Mouse (Mus musculus): ENCODE results near the gene Apoa5.
"Not testable (repeated sequence)": the region's sequence is repeated elsewhere in the genome, so short reads cannot be mapped to it uniquely, and the experiment has no call there.

The Apoa5 gene

DNA sequence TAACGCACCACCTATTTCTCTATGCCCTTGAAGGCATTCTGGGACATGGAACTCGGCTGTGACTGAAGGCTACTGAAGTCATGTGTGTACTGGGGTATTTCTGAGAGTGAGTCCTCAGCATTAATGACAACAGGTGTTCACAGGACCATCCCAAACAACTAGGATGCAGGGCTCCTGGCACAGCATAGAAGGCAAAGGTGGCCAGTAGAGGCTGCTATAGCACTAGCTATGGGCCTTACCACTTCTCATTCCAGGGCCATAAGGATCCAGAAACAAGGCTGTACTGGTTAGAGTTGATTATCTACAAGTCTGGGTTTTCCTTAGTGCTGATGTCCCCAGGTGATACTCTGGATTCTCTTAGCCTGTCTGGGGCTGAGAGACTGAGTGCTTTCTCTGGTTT, 46.5 kb downstream of the Apoa5 start:
- peaks cover 17% of the 10 kb centered on the region for H3K27me3 ChIP-seq (ENCODE audit: insufficient read depth, low read length)
- H3K9me3 ChIP-seq (ENCODE audit: low read length) = peaks cover 7% of the 10 kb centered on the region
- TF ChIP-seq POU5F1 (IDR thresholded peaks at IDR 0.05; ENCODE audit: borderline replicate concordance, low read length) (no peak), CTCF (conservative IDR thresholded peaks at IDR 0.05; ENCODE audit: low read length) (no peak), NANOG (IDR thresholded peaks at IDR 0.05; ENCODE audit: borderline replicate concordance, low read length) (no peak)

DNA sequence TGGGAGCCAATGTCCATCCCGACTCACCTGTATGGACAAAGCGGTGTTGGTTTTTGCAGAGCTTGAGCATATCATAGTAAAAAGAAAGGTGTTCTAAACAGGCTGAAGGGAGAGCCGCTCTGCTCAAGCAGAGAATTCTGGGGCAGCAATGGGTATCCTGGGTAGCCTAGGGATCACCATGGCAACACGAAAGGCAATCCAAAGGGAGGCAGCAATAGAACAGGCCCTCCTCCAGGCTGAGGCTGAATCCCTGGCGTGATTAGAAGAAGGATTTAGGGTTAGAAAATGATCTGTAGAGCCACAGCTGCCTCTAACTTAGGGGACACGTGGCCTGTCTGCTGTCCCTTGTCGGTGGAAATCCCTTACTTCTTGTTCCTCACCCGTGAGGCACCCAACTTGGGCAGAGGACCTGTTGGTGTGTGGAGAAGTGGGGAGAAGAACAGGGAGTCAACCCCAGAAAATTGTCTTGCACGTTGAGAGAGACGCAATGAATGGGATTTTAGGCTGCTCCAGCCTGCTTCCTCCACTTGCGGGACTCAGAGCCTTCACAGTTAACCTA, 47.5 kb downstream of the Apoa5 start:
- no peak overlapping the region for H3K4me3 ChIP-seq (replicated peaks; ENCODE audit: low read length)
- peaks cover 13% of the 10 kb centered on the region for H3K9me3 ChIP-seq (ENCODE audit: low read length)
- peaks cover 24% of the 10 kb centered on the region for H3K4me1 ChIP-seq (replicated peaks; ENCODE audit: low read depth, low read length)
- TF ChIP-seq CTCF (conservative IDR thresholded peaks at IDR 0.05; ENCODE audit: low read length) = no peak
- no peak for TF ChIP-seq POU5F1 (IDR thresholded peaks at IDR 0.05; ENCODE audit: borderline replicate concordance, low read length)
- TF ChIP-seq NANOG (IDR thresholded peaks at IDR 0.05; ENCODE audit: borderline replicate concordance, low read length) = no peak
- H3K36me3 ChIP-seq (ENCODE audit: insufficient read depth, low read length) = no peaks in the 10 kb centered on the region
- H3K27me3 ChIP-seq (ENCODE audit: insufficient read depth, low read length) = peaks cover 14% of the 10 kb centered on the region; the same call in 1 of the 2 replicates

More for the DNA sequence above, 46.5 kb downstream of the Apoa5 start:
- peaks cover 24% of the 10 kb centered on the region for H3K4me1 ChIP-seq (replicated peaks; ENCODE audit: low read depth, low read length)
- H3K36me3 ChIP-seq (ENCODE audit: insufficient read depth, low read length) = no peaks in the 10 kb centered on the region
- H3K4me3 ChIP-seq (replicated peaks; ENCODE audit: low read length) = no peak overlapping the region

- TF ChIP-seq NANOG (IDR thresholded peaks at IDR 0.05; ENCODE audit: borderline replicate concordance, low read length) (no peak), POU5F1 (IDR thresholded peaks at IDR 0.05; ENCODE audit: borderline replicate concordance, low read length) (no peak), CTCF (conservative IDR thresholded peaks at IDR 0.05; ENCODE audit: low read length) (no peak)
- H3K27me3 ChIP-seq (ENCODE audit: insufficient read depth, low read length) = peaks cover 16% of the 10 kb centered on the region
- H3K9me3 ChIP-seq (ENCODE audit: low read length) = peaks cover 13% of the 10 kb centered on the region
- peaks cover 24% of the 10 kb centered on the region for H3K4me1 ChIP-seq (replicated peaks; ENCODE audit: low read depth, low read length)
- no peak overlapping the region for H3K4me3 ChIP-seq (replicated peaks; ENCODE audit: low read length)
- H3K36me3 ChIP-seq (ENCODE audit: insufficient read depth, low read length) = no peaks in the 10 kb centered on the region
Measured at GRCm38 (mm10) chr9:46316388-46316787, 48.0 kb downstream of the Apoa5 start.

GRCm38 (mm10) chr9:46316909-46317308, 48.5 kb downstream of the Apoa5 start:
- H3K4me1 ChIP-seq (replicated peaks; ENCODE audit: low read depth, low read length) = peaks cover 24% of the 10 kb centered on the region
- no peak overlapping the region for H3K4me3 ChIP-seq (replicated peaks; ENCODE audit: low read length)

DNA sequence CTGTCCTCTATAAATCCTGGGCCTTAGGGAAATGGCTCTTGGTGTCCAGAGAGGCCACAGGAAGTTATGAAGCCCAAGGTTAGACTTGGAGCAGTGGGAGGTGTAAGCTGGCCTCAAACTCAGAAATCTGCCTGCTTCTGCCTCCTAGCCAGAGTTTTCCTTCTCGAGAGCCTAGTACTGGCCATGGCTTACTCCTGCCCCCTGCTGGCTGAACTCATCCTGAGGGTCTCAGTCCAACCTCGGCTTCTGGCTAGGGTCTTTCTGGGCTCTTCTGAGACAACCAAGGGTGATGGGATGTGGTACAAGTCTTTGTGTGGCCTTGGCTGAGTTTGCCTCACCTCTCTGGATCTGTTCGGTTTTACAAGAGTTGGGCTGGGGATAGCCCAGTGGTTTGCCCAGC, 49.5 kb downstream of the Apoa5 start:
- no peaks in the 10 kb centered on the region for H3K36me3 ChIP-seq (ENCODE audit: insufficient read depth, low read length)
- peaks cover 13% of the 10 kb centered on the region for H3K9me3 ChIP-seq (ENCODE audit: low read length)
- H3K4me3 ChIP-seq (replicated peaks; ENCODE audit: low read length) = no peak overlapping the region
- H3K4me1 ChIP-seq (replicated peaks; ENCODE audit: low read depth, low read length) = peaks cover 24% of the 10 kb centered on the region
- H3K27me3 ChIP-seq (ENCODE audit: insufficient read depth, low read length) = peaks cover 26% of the 10 kb centered on the region
- TF ChIP-seq NANOG (IDR thresholded peaks at IDR 0.05; ENCODE audit: borderline replicate concordance, low read length) (no peak), POU5F1 (IDR thresholded peaks at IDR 0.05; ENCODE audit: borderline replicate concordance, low read length) (no peak), CTCF (conservative IDR thresholded peaks at IDR 0.05; ENCODE audit: low read length) (peak; percentile 75)

More at GRCm38 (mm10) chr9:46316909-46317308, 48.5 kb downstream of the Apoa5 start:
- H3K27me3 ChIP-seq (ENCODE audit: insufficient read depth, low read length) = peaks cover 21% of the 10 kb centered on the region
- no peak for TF ChIP-seq POU5F1 (IDR thresholded peaks at IDR 0.05; ENCODE audit: borderline replicate concordance, low read length)
- no peak for TF ChIP-seq CTCF (conservative IDR thresholded peaks at IDR 0.05; ENCODE audit: low read length)
- no peak for TF ChIP-seq NANOG (IDR thresholded peaks at IDR 0.05; ENCODE audit: borderline replicate concordance, low read length)
- H3K36me3 ChIP-seq (ENCODE audit: insufficient read depth, low read length) = no peaks in the 10 kb centered on the region
- peaks cover 13% of the 10 kb centered on the region for H3K9me3 ChIP-seq (ENCODE audit: low read length)

DNA sequence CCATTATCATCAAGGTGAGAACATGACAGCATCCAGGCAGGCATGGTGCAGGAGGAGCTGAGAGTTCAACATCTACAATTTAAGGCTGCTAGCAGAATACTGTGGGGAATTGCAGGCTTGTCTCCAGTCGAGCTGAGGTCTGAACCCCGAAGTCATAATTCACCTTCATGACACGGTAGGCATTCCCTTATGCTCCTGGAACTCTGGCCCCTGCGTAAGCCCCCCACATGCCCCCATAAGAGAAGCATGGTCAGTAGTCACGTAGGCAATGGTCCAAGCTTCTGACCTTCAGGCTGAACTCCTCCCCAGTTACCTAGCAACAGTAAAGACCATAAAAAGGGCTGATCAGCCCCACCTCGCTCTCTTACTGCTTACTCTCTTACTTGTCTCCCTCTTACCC, 51.5 kb downstream of the Apoa5 start, which contains the start of gene 4931429L15Rik:
TSS of gene 4931429L15Rik (minus strand) at position 101 of the 400 bp plus-strand sequence.
- H3K4me3 ChIP-seq (replicated peaks; ENCODE audit: low read length) = not testable (repeated sequence)

GRCm38 (mm10) chr9:46320461-46320860, 52.0 kb downstream of the Apoa5 start:
- Histone ChIP-seq H3K4me3 (replicated peaks; ENCODE audit: low read length) (no peak overlapping the region), H3K36me3 (ENCODE audit: insufficient read depth, low read length) (no peaks in the 10 kb centered on the region), H3K9me3 (ENCODE audit: low read length) (peaks cover 13% of the 10 kb centered on the region), H3K27me3 (ENCODE audit: insufficient read depth, low read length) (peaks cover 28% of the 10 kb centered on the region), H3K4me1 (replicated peaks; ENCODE audit: low read depth, low read length) (peaks cover 20% of the 10 kb centered on the region)
- TF ChIP-seq POU5F1 (IDR thresholded peaks at IDR 0.05; ENCODE audit: borderline replicate concordance, low read length) (no peak), CTCF (conservative IDR thresholded peaks at IDR 0.05; ENCODE audit: low read length) (no peak), NANOG (IDR thresholded peaks at IDR 0.05; ENCODE audit: borderline replicate concordance, low read length) (no peak)

More for the DNA sequence above, 51.5 kb downstream of the Apoa5 start, which contains the start of gene 4931429L15Rik:
- peaks cover 19% of the 10 kb centered on the region for H3K4me1 ChIP-seq (replicated peaks; ENCODE audit: low read depth, low read length)
- H3K27me3 ChIP-seq (ENCODE audit: insufficient read depth, low read length) = peaks cover 28% of the 10 kb centered on the region
- peaks cover 13% of the 10 kb centered on the region for H3K9me3 ChIP-seq (ENCODE audit: low read length)
- not testable (repeated sequence) for H3K36me3 ChIP-seq (ENCODE audit: insufficient read depth, low read length)
